Mouse (Mus musculus) MEL (cell line): ENCODE measurements around the gene Gucd1. TPM values are rescaled to one million over a fixed set of nuclear protein-coding genes. Genes with fewer than 3 reads are reported as not detected.

Source experiments
- DNase-seq: peaks from one replicate; pipeline ENCODE4 v3.0.0; 2011; ENCODE audit warnings: low read depth, low spot score
- H3K27ac ChIP-seq: 2 replicates; pipeline ENCODE4 v1.5.1; 2012; ENCODE audit warnings: low read depth, mild to moderate bottlenecking, control low read depth, low read length, moderate library complexity; ENCODE audit not compliant: control insufficient read depth
- H3K27me3 ChIP-seq, 2 experiments: fragments of 150-350 bp in 1 of 2; sonication (generic) in 1 of 2; 2 replicates each; pipeline ENCODE4 v1.6.1; 2012; ENCODE audit warnings: low read length in 2 of 2, mild to moderate bottlenecking in 2 of 2, improper control_type of control experiment in 1 of 2, moderate library complexity in 1 of 2; ENCODE audit not compliant: insufficient read depth in 2 of 2, control insufficient read depth in 1 of 2
- H3K36me3 ChIP-seq, 2 experiments: 2 replicates each; pipeline ENCODE4 v1.6.1; 2012 to 2014; ENCODE audit warnings: low read length in 2 of 2, improper control_type of control experiment in 1 of 2, inconsistent platforms in 1 of 2, mild to moderate bottlenecking in 1 of 2; ENCODE audit not compliant: insufficient read depth in 2 of 2, control insufficient read depth in 1 of 2
- H3K4me1 ChIP-seq, 2 experiments: fragments of 150-350 bp in 1 of 2; sonication (generic) in 1 of 2; 2 replicates each; pipeline ENCODE4 v1.6.1; 2012; ENCODE audit warnings: low read length in 2 of 2, improper control_type of control experiment in 1 of 2, mild to moderate bottlenecking in 1 of 2; ENCODE audit not compliant: insufficient read depth in 2 of 2, control insufficient read depth in 1 of 2
- H3K4me3 ChIP-seq, 2 experiments: fragments of 150-350 bp in 1 of 2; sonication (generic) in 1 of 2; 2 replicates each; pipeline ENCODE4 v1.5.1; 2012; ENCODE audit warnings: low read depth in 2 of 2, low read length in 2 of 2, mild to moderate bottlenecking in 2 of 2, moderate library complexity in 2 of 2, control low read depth in 1 of 2, improper control_type of control experiment in 1 of 2; ENCODE audit not compliant: control insufficient read depth in 1 of 2, insufficient read depth in 1 of 2
- H3K79me2 ChIP-seq: 2 replicates; pipeline ENCODE4 v1.6.1; 2012; ENCODE audit warnings: mild to moderate bottlenecking, low read length, moderate library complexity; ENCODE audit not compliant: control insufficient read depth, poor library complexity, insufficient read depth
- H3K9ac ChIP-seq: 2 replicates; pipeline ENCODE4 v1.6.1; 2012; ENCODE audit warnings: low read depth, mild to moderate bottlenecking, control low read depth, low read length, moderate library complexity; ENCODE audit not compliant: control insufficient read depth, poor library complexity, severe bottlenecking
- H3K9me3 ChIP-seq: fragments of 150-350 bp; sonication (generic); replicated peaks from 2 replicates; pipeline ENCODE4 v1.6.1; 2012; ENCODE audit warnings: mild to moderate bottlenecking, low read length, improper control_type of control experiment, moderate library complexity; ENCODE audit not compliant: insufficient read depth
- BHLHE40 ChIP-seq: IDR thresholded peaks from 2 replicates; pipeline ENCODE4 v1.6.1; 2012; ENCODE audit warnings: low read depth, mild to moderate bottlenecking, inconsistent platforms, low read length, improper control_type of control experiment, borderline replicate concordance
- E2F4 ChIP-seq: IDR thresholded peaks from 2 replicates; pipeline ENCODE4 v1.6.1; 2011; ENCODE audit warnings: low read depth, low read length, improper control_type of control experiment, borderline replicate concordance
- ELF1 ChIP-seq: IDR thresholded peaks from 2 replicates; pipeline ENCODE4 v1.6.1; 2014; ENCODE audit warnings: low read depth, mild to moderate bottlenecking, inconsistent platforms, low read length, improper control_type of control experiment, moderate library complexity
- EP300 ChIP-seq, 2 experiments: IDR thresholded peaks; 2 replicates each; pipeline ENCODE4 v1.6.1; 2011; ENCODE audit warnings: improper control_type of control experiment in 2 of 2, low read length in 2 of 2, low read depth in 1 of 2, mild to moderate bottlenecking in 1 of 2
- ETS1 ChIP-seq: IDR thresholded peaks from 2 replicates; pipeline ENCODE4 v1.6.1; 2012; ENCODE audit warnings: low read depth, mild to moderate bottlenecking, inconsistent platforms, low read length, improper control_type of control experiment, moderate library complexity
- GABPA ChIP-seq: IDR thresholded peaks from 2 replicates; pipeline ENCODE4 v1.6.1; 2012; ENCODE audit warnings: low read depth, mild to moderate bottlenecking, inconsistent platforms, low read length, improper control_type of control experiment, moderate library complexity
- KAT2A ChIP-seq: conservative IDR thresholded peaks from 2 replicates; pipeline ENCODE4 v1.6.1; 2012; ENCODE audit warnings: low read depth, low read length, improper control_type of control experiment, inconsistent platforms
- MAX ChIP-seq: IDR thresholded peaks from 2 replicates; pipeline ENCODE4 v1.6.1; 2011; ENCODE audit warnings: low read length, improper control_type of control experiment
- POLR2AphosphoS2 ChIP-seq: IDR thresholded peaks from 2 replicates; pipeline ENCODE4 v1.6.1; 2011; ENCODE audit warnings: low read length, improper control_type of control experiment
- RCOR1 ChIP-seq: IDR thresholded peaks from 2 replicates; pipeline ENCODE4 v1.6.1; 2012; ENCODE audit warnings: low read depth, mild to moderate bottlenecking, inconsistent platforms, low read length, improper control_type of control experiment
- UBTF ChIP-seq: IDR thresholded peaks from 2 replicates; pipeline ENCODE4 v1.6.1; 2012; ENCODE audit warnings: low read depth, mild to moderate bottlenecking, inconsistent platforms, low read length, improper control_type of control experiment, moderate library complexity, borderline replicate concordance; ENCODE audit not compliant: insufficient read depth
- USF1 ChIP-seq: IDR thresholded peaks from 2 replicates; pipeline ENCODE4 v1.6.1; 2014; ENCODE audit warnings: low read depth, mild to moderate bottlenecking, inconsistent platforms, low read length, improper control_type of control experiment, moderate library complexity
- ZC3H11A ChIP-seq: IDR thresholded peaks from 2 replicates; pipeline ENCODE4 v1.6.1; 2012; ENCODE audit warnings: low read depth, mild to moderate bottlenecking, inconsistent platforms, low read length, improper control_type of control experiment
- ZKSCAN1 ChIP-seq: IDR thresholded peaks from 2 replicates; pipeline ENCODE4 v1.6.1; 2012; ENCODE audit warnings: low read depth, mild to moderate bottlenecking, inconsistent platforms, low read length, improper control_type of control experiment, moderate library complexity
- ZMIZ1 ChIP-seq: IDR thresholded peaks from 2 replicates; pipeline ENCODE4 v1.6.1; 2012; ENCODE audit warnings: low read depth, mild to moderate bottlenecking, inconsistent platforms, low read length, improper control_type of control experiment, moderate library complexity
- ZNF384 ChIP-seq: IDR thresholded peaks from 2 replicates; pipeline ENCODE4 v1.6.1; 2012; ENCODE audit warnings: low read depth, mild to moderate bottlenecking, inconsistent platforms, low read length, improper control_type of control experiment
- polyA plus RNA-seq, 2 experiments: library from polyadenylated mRNA; stranded (reverse) in 1 of 2; unstranded in 1 of 2; fragments of >175 nt in 1 of 2; fragments of >200 nt in 1 of 2; gene quantifications; 2 replicates each; pipeline versions ENCODE4 v1.2.1 to v1.2.4; 2012; ENCODE audit warnings: low replicate concordance in 2 of 2, low read depth in 1 of 2; ENCODE audit not compliant: insufficient read length in 2 of 2, insufficient read depth in 1 of 2, missing spikeins in 1 of 2
- total RNA-seq: library from RNA; depleted of rRNA; stranded (reverse); fragments of 300-350 nt; gene quantifications from 2 replicates; pipeline ENCODE4 v1.2.3, GENCODE M21; 2012

The Gucd1 gene
- total and polyA plus RNA-seq, 3 experiments, result 18.7 to 30.7 TPM; not detected in 1

DNA sequence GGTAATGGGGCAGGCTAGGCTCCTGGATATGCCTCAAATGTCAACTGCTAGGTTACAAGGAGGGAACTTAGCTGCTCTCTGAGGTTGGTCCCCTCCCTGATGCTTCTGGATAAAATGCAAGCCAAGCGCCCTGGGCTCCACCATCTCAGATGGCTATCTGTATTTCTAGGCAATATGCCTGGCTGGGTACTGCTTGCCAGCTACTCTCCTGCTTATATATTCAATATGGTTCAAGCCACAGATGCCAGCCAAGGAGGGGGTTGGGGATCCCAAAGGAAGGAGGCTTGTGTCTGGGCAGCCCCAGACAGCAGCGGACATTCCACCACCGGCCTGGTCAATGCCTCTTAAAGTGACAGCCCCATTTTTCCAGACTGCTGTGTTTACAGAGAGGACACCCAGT, 40.7 kb upstream of the Gucd1 start:
- peaks cover 2 to 7% of the 10 kb centered on the region in 2 experiments; a peak in 3 of 4 replicates for H3K4me1 ChIP-seq
- H3K27ac ChIP-seq, result no peak overlapping the region

DNA sequence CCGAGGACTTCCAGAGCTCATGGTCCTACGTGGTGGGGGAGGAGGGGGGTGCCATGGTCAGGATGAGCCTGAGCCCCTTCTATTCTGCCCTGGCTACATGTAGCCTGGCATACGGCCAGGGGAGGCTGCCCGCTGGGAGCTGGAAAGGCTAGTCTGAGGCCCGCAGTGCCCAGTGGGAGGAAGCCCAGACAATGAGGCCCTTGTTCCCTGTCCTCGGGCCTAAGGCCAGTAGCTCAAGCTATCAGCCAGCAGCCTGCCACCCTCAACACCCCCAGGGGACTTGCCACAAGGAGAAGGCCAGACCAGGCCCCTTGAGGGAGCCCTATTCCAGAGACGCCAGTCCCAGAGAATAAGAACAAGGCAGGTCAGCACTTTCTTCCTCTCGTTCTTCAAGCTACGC, 38.3 kb upstream of the Gucd1 start:
- H3K4me3 ChIP-seq, result no peak overlapping the region
- no peaks in the 10 kb centered on the region for H3K36me3 ChIP-seq
- H3K9me3 ChIP-seq, result no peaks in the 10 kb centered on the region
- TF ChIP-seq ZKSCAN1 (no peak), EP300 (IDR thresholded peaks at IDR 0.05; ENCODE audit: low read depth in 1 of 2, low read length in 2 of 2) (no peak), MAX (no peak), POLR2AphosphoS2 (no peak), UBTF (no peak), ELF1 (no peak), ZC3H11A (no peak), GABPA (no peak), USF1 (no peak)
- TF ChIP-seq, all 39 proteins: peak for 0
- Histone ChIP-seq H3K79me2 (no peaks in the 10 kb centered on the region), H3K4me1 (peaks cover 2 to 7% of the 10 kb centered on the region in 2 experiments; a peak in 3 of 4 replicates), H3K27ac (no peak overlapping the region), H3K27me3 (no peaks in the 10 kb centered on the region), H3K9ac (no peak overlapping the region)
- DNase-seq, result no peak

More for the DNA sequence above, 40.7 kb upstream of the Gucd1 start:
- Histone ChIP-seq H3K36me3 (no peaks in the 10 kb centered on the region), H3K4me3 (no peak overlapping the region), H3K27me3 (no peaks in the 10 kb centered on the region), H3K79me2 (no peaks in the 10 kb centered on the region), H3K9ac (no peak overlapping the region), H3K9me3 (no peaks in the 10 kb centered on the region)
- peak; percentile 33 for DNase-seq
- TF ChIP-seq ETS1 (no peak), E2F4 (no peak), ZMIZ1 (no peak), BHLHE40 (no peak), EP300 (IDR thresholded peaks at IDR 0.05; ENCODE audit: low read depth in 1 of 2, low read length in 2 of 2) (0 out of 4 replicates have a peak, but pooled peaks of 1 of the 2 experiments have one; percentile 20), KAT2A (no peak), ZNF384 (no peak), RCOR1 (no peak)
